Mouse (Mus musculus): Measurements from ENCODE around the gene Rpl36a-ps1.
"Not testable (repeated sequence)": the region's sequence is repeated elsewhere in the genome, so short reads cannot be mapped to it uniquely, and the experiment has no call there.

Rpl36a-ps1 gene

DNA sequence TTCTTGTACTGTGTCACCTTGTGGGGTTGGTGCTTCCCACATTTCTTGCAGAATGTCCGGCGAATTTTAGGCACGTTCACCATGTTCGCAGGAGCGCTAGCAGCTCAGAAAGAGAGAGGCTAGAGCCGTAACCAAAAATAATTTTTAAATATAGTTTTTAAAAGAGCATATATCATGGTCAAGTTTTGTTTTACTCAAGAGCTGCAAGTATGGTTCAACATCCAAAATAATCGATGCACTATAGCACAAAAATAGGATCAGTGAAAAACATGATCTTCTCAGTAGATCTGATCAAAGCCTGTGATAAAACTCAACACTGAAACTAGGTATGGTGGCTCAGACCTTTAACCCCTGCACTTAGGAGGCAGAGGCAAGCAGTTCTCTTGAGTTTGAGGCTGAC lies at the start of gene Rpl36a-ps1:
Gene Rpl36a-ps1 (minus strand): TSS at position 101 of the 400 bp plus-strand sequence.
- no peak for DNase-seq

DNA sequence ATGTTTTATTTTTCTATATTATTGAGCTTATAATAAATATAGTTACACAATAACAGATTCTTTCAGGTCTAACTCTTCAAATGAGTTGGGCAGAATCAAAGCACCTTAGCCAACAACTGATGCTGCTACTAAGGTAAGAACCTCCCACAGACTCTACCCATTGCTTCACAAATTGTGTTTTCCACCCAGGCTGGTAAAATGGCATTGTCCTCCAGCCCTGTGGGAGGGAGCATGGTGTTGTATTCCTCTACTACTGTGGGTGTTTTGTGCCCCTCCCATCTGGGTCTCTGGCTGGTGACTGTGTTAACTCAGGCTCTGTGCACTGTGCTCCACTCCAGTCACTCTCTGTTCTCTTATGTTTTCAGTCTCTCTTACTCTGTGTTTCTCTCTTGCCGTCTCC lies 49.4 kb upstream of the Rpl36a-ps1 start:
- DNase-seq, result no peak

GRCm38 (mm10) chr14:99041416-99041815 lies 47.3 kb upstream of the Rpl36a-ps1 start:
- peak; percentile 12 for DNase-seq

DNA sequence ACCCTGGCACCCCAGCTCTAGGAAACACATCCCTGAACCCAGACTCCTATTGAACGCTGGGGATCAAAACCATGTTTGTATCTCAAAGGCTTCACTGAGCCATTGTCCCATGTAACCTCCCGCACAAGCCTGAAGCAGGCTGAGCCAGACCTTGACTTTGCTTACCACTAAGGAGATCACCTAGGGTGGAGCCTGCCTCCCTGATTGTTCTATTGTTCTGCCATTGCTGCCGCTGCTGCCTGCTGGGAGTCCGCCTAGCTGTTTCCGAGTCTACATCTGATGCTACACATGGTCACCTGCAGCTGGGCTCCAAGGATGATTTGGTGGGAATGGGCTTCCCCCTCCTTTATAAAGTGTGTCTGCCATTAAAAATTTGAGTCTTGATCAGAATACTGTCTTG lies 45.2 kb upstream of the Rpl36a-ps1 start:
- DNase-seq, result not testable (repeated sequence)

- no peak for DNase-seq
These were observed 43.6 kb upstream of the Rpl36a-ps1 start for GRCm38 (mm10) chr14:99037703-99038102.

GRCm38 (mm10) chr14:99036039-99036438 lies 41.9 kb upstream of the Rpl36a-ps1 start:
- DNase-seq, result no peak

GRCm38 (mm10) chr14:99034851-99035250 lies 40.7 kb upstream of the Rpl36a-ps1 start:
- DNase-seq, result not testable (repeated sequence)

DNA sequence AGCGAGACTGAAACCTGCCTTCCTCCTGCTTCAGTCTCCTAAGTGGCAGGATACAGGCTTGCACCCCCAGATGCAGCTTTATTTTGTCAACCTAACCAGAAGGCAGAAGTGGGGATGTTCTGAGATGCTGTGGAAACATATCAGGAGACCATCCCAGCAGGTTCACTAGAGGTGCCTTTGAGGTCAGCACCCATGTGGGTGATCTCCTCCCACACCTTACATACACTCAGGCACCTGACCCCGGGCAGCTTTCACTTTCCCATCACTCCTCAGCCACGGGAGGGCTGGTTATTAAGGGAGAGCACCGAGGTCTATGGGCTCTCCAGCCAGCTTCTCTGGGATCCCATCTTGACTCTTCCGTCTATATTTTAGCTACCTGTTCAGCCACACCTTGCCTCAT lies 38.5 kb upstream of the Rpl36a-ps1 start:
- DNase-seq, result no peak

DNA sequence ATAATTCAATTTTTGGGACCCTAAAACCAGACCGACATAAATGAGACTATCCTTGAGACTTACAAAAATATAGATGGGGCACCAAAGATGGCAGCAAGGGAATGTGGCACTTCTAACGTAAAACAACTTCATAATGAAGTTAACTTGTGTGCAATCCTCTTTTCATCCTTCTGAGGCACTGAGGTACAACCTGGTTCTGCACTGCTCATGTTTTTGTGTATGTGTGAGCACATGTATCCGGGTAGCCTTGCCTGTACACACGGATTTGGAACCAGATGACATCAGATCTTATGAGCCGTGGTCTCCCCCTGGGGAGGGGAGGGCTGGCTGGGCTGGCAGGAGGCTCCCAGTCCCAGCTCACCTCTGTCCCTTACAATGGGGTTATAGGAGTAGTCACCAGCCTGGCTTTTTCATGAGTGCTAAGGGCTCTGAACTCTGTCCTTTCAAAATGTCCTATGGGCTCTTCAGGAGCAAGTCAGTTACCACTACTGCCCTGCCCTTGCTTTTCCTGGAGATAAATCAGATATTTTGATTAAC lies 37.3 kb upstream of the Rpl36a-ps1 start:
- no peak for DNase-seq

- DNase-seq, result no peak
These were observed 35.9 kb upstream of the Rpl36a-ps1 start for GRCm38 (mm10) chr14:99029987-99030386.

GRCm38 (mm10) chr14:99022346-99023086 lies 28.4 kb upstream of the Rpl36a-ps1 start:
- no peak for DNase-seq

GRCm38 (mm10) chr14:99019136-99019808 lies 25.2 kb upstream of the Rpl36a-ps1 start:
- no peak for DNase-seq

GRCm38 (mm10) chr14:99018691-99019090 lies 24.6 kb upstream of the Rpl36a-ps1 start:
- no peak for DNase-seq

GRCm38 (mm10) chr14:99010920-99011313 lies 16.8 kb upstream of the Rpl36a-ps1 start:
- DNase-seq, result no peak

DNA sequence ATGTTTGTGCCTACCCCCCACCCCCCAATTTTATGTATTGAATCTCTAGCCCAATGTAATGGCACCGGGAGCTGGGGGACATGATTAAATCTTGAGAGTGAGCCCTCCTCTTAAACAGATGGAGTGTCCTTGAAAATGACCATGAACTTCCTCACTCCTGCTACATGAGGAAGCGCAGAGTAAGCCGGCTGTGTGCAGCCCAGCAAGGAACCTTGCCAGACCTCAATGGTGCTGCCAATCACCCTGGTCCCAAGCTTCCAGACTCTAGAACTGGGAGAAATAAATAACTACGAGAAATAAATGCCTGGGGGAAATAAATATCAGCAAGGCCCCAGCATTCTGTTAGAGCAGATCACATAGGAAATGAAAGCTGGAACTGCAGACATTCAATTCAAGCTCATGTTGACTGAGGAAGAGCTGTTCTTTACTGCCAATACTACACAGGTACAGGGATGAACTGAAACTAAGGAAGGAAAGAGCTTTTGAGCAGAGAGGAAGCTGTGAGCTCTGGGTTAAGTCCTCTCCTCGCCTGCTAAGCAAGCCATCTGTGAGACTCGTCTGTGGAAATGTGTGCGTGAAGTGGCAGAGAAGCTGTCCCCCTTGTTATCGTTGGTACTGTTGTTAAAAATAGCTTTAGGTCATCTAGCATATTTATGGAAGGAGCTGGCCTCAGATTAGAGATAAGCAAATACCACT lies 16.3 kb upstream of the Rpl36a-ps1 start:
- DNase-seq, result no peak

GRCm38 (mm10) chr14:98992482-98992881 lies 1.6 kb downstream of the Rpl36a-ps1 start:
- DNase-seq, result no peak

DNA sequence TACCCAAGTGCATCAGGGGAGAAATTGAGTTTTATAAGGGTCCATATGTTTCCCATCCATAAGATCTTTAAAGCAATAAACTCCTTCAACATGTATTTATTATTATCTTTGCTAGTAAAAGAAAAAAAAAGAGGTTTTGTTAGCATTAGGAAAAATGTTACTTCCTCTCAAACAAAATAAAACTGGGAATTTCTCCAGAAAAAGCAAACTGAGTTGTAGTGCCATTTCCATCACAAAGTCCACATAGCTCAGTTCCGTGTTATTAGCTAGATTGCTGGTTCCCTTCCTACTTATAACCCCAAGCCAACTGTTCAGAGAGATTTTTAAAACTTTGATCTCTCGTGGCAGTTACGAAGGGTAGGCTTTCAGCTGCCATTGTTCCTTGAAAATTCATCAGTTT lies 3.5 kb downstream of the Rpl36a-ps1 start:
- no peak for DNase-seq

GRCm38 (mm10) chr14:98989818-98990217 lies 4.3 kb downstream of the Rpl36a-ps1 start:
- DNase-seq, result no peak

GRCm38 (mm10) chr14:98971921-98972320 lies 22.2 kb downstream of the Rpl36a-ps1 start:
- DNase-seq, result no peak

- no peak for DNase-seq
These were observed 35.0 kb downstream of the Rpl36a-ps1 start for GRCm38 (mm10) chr14:98958978-98959658.

GRCm38 (mm10) chr14:98956788-98957187 lies 37.3 kb downstream of the Rpl36a-ps1 start:
- DNase-seq, result no peak

- no peak for DNase-seq
These were observed 41.7 kb downstream of the Rpl36a-ps1 start for GRCm38 (mm10) chr14:98952441-98952840.

All from thymus, postnatal 14 days (tissue).